Mouse (Mus musculus) midbrain, embryonic 13.5 days (tissue): ENCODE measurements around the gene Lrrk1. TPM values are rescaled to one million over a fixed set of nuclear protein-coding genes. Genes with fewer than 3 reads are reported as not detected.

Source experiments
- ATAC-seq: fragments of 200-750 bp; cut with Nextera tagmentation; 2 replicates; pipeline ENCODE4 v1.8.0; 2017; ENCODE audit warnings: mild to moderate bottlenecking, moderate TSS enrichment, moderate library complexity
- H3K27ac ChIP-seq: fragments of 300-500 bp; sonication (generic); 2 replicates; pipeline ENCODE4 v1.5.1; 2015; ENCODE audit warnings: inconsistent platforms, mild to moderate bottlenecking, moderate library complexity
- H3K27me3 ChIP-seq: fragments of 300-500 bp; sonication (generic); 2 replicates; pipeline ENCODE4 v1.6.1; 2015; ENCODE audit warnings: mild to moderate bottlenecking, inconsistent platforms
- H3K36me3 ChIP-seq: fragments of 300-500 bp; sonication (generic); 2 replicates; pipeline ENCODE4 v1.6.1; 2015; ENCODE audit warnings: mild to moderate bottlenecking, inconsistent platforms
- H3K4me1 ChIP-seq: fragments of 300-500 bp; sonication (generic); replicated peaks from 2 replicates; pipeline ENCODE4 v1.6.1; 2015; ENCODE audit warnings: inconsistent platforms
- H3K4me2 ChIP-seq: fragments of 300-500 bp; sonication (generic); replicated peaks from 2 replicates; pipeline ENCODE4 v1.6.1; 2015; ENCODE audit warnings: moderate library complexity, mild to moderate bottlenecking, inconsistent platforms
- H3K4me3 ChIP-seq: fragments of 300-500 bp; sonication (generic); replicated peaks from 2 replicates; pipeline ENCODE4 v1.5.1; 2015; ENCODE audit warnings: mild to moderate bottlenecking, inconsistent platforms
- H3K9ac ChIP-seq: fragments of 300-500 bp; sonication (generic); replicated peaks from 2 replicates; pipeline ENCODE4 v1.6.1; 2015; ENCODE audit warnings: mild to moderate bottlenecking, inconsistent platforms
- H3K9me3 ChIP-seq: fragments of 300-500 bp; sonication (generic); 2 replicates; pipeline ENCODE4 v1.6.1; 2016; ENCODE audit warnings: mild to moderate bottlenecking, inconsistent platforms
- WGBS: fragments of 180-500 bp; shearing (Covaris S2); methylation state at CpG from one replicate; pipeline ENCODE4 v1.1.7; 2015; 5-methylcytosine and 5-hydroxymethylcytosine counted together
- polyA plus RNA-seq: library from polyadenylated mRNA; unstranded; fragments of >200 nt; fragmentation: Nextera tagmentation; extraction: Ambion mirVana; gene quantifications from 2 replicates; pipeline ENCODE4 v1.2.1, GENCODE M21; 2015

Lrrk1 gene
- polyA plus RNA-seq, 1 experiment from 2014 or later: 2.9 TPM

GRCm38 (mm10) chr7:66238157-66238556 is 150.0 kb downstream of the Lrrk1 start:
- Histone ChIP-seq H3K4me2 (no peak overlapping the region), H3K4me1 (0 out of 2 replicates have a peak, but pooled peaks cover 2% of the 10 kb centered on the region), H3K36me3 (no peaks in the 10 kb centered on the region), H3K27me3 (no peaks in the 10 kb centered on the region), H3K9ac (no peak overlapping the region), H3K4me3 (no peak overlapping the region), H3K27ac (no peak overlapping the region), H3K9me3 (peaks cover 2% of the 10 kb centered on the region; the same call in 1 of the 2 replicates)
- ATAC-seq: no peak
- WGBS: 97% methylated on average over 3 of the region's 3 CpGs

DNA sequence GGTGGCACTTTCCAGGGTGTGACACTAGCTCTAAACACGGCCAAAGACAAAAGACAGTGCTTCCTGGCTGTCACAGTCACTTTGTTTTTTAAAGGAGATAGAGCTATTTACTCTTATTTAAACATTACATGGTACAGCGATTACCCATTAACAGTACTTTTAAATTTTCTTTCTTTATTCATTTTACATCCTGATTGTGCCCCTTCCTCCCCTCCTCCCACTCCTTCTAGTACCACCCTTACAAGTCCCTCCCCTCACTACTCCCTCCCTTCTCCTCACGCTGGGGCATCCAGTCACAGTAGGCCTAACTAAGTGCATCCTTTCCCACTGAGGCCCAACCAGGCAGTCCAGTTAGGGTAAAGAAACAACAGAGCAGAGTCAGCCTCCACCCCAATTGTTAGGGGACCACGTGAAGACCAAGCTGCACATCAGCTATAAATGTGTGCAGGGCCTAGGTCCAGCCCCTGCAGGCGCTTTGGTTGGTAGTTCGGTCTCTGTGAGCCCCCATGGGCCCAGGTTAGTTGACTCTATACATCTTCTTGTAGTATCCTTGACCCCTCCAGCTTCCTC is 154.1 kb downstream of the Lrrk1 start:
- no peak for ATAC-seq

GRCm38 (mm10) chr7:66233141-66233946 is 154.8 kb downstream of the Lrrk1 start:
- H3K4me3 ChIP-seq: no peak overlapping the region
- H3K4me1 ChIP-seq: peaks cover 31% of the 10 kb centered on the region
- WGBS: 84% methylated on average over 4 of the region's 4 CpGs

More for the DNA sequence above, 154.1 kb downstream of the Lrrk1 start:
- H3K36me3 ChIP-seq: no peaks in the 10 kb centered on the region
- H3K27me3 ChIP-seq: no peaks in the 10 kb centered on the region
- H3K27ac ChIP-seq: no peak overlapping the region
- no peak overlapping the region for H3K9ac ChIP-seq
- WGBS: 69% methylated on average over 6 of the region's 6 CpGs
- H3K4me1 ChIP-seq: peaks cover 31% of the 10 kb centered on the region
- no peak overlapping the region for H3K4me3 ChIP-seq
- H3K4me2 ChIP-seq: no peak overlapping the region
- peaks cover 2% of the 10 kb centered on the region; the same call in 1 of the 2 replicates for H3K9me3 ChIP-seq

DNA sequence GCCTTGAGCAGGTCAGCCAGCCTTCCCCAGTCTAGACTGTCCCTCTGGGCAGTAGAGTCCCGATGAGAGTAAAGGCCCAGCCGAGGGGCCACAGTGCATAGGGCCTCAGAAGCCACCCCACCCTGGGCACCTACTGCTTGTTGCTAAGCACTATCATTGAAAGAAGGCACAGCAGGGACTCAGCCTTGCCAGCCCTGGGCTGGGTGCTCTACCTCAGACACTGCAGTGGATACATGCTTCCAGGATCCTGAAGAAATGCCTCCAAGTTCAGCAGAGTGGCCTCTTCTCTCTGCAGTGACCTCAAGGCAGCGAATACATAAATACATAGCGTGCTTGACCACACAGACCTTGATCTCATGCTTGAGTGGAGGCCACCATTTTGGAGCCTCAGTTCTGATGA is 156.3 kb downstream of the Lrrk1 start:
- 83% methylated on average over 4 of the region's 4 CpGs for WGBS
- H3K9ac ChIP-seq: no peak overlapping the region
- H3K27me3 ChIP-seq: no peaks in the 10 kb centered on the region; the same call in 1 of the 2 replicates
- ATAC-seq: peak; percentile 28; the same call in 1 of the 2 replicates
- H3K36me3 ChIP-seq: no peaks in the 10 kb centered on the region
- H3K9me3 ChIP-seq: no peaks in the 10 kb centered on the region
- no peak overlapping the region for H3K4me3 ChIP-seq
- H3K27ac ChIP-seq: peak overlapping the region; percentile 85; the same call in 1 of the 2 replicates
- peaks cover 31% of the 10 kb centered on the region for H3K4me1 ChIP-seq
- no peak overlapping the region for H3K4me2 ChIP-seq

More at GRCm38 (mm10) chr7:66233141-66233946, 154.8 kb downstream of the Lrrk1 start:
- Histone ChIP-seq H3K9ac (no peak overlapping the region), H3K27ac (no peak overlapping the region), H3K27me3 (no peaks in the 10 kb centered on the region; the same call in 1 of the 2 replicates), H3K4me2 (no peak overlapping the region), H3K36me3 (no peaks in the 10 kb centered on the region), H3K9me3 (peaks cover under 1% of the 10 kb centered on the region; the same call in 1 of the 2 replicates)
- ATAC-seq: no peak

- Histone ChIP-seq H3K4me3 (no peak overlapping the region), H3K9ac (peak overlapping the region; percentile 21; the same call in 1 of the 2 replicates), H3K9me3 (no peaks in the 10 kb centered on the region), H3K4me2 (no peak overlapping the region), H3K27me3 (no peaks in the 10 kb centered on the region; the same call in 1 of the 2 replicates), H3K27ac (peak overlapping the region; percentile 85), H3K4me1 (peaks cover 31% of the 10 kb centered on the region), H3K36me3 (no peaks in the 10 kb centered on the region)
- WGBS: 21% methylated on average over 17 of the region's 17 CpGs
- peak; percentile 77 for ATAC-seq
These were observed 157.3 kb downstream of the Lrrk1 start for GRCm38 (mm10) chr7:66230638-66231550.

- H3K27me3 ChIP-seq: no peaks in the 10 kb centered on the region; the same call in 1 of the 2 replicates
- no peaks in the 10 kb centered on the region for H3K36me3 ChIP-seq
- 40% methylated on average over 4 of the region's 4 CpGs for WGBS
- no peak overlapping the region for H3K4me3 ChIP-seq
- peak overlapping the region; percentile 85 for H3K27ac ChIP-seq
- H3K4me1 ChIP-seq: peaks cover 31% of the 10 kb centered on the region
- H3K9me3 ChIP-seq: no peaks in the 10 kb centered on the region
- no peak overlapping the region for H3K4me2 ChIP-seq
- H3K9ac ChIP-seq: no peak overlapping the region; the same call in 1 of the 2 replicates
- ATAC-seq: 0 out of 2 replicates have a peak, but pooled peaks have one; percentile 19
These were observed 157.9 kb downstream of the Lrrk1 start for GRCm38 (mm10) chr7:66230246-66230637.

DNA sequence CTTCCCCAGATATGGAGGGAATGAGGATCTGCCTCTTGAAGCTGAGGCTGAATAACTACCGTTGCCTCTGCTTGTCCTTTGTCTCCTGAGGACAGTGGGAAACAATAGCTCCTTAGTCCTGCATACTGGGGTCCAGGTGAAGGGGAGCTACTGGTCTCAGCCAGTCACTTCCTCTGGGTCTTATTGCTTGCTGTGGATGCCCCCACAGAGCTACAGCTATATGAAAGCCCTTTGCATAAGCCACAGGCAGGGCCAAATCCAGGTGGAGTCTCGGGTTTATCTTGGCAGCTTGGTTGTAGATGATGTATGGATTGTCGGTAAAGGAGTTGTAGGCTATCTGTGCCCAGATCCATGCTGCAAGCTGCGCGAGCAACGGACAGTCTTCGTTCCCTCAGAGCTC is 158.7 kb downstream of the Lrrk1 start:
- no peak overlapping the region for H3K4me3 ChIP-seq
- 70% methylated on average over 7 of the region's 7 CpGs for WGBS
- H3K9me3 ChIP-seq: no peaks in the 10 kb centered on the region
- peak overlapping the region; percentile 85 for H3K27ac ChIP-seq
- no peaks in the 10 kb centered on the region for H3K36me3 ChIP-seq
- no peaks in the 10 kb centered on the region; the same call in 1 of the 2 replicates for H3K27me3 ChIP-seq
- no peak for ATAC-seq
- H3K4me2 ChIP-seq: no peak overlapping the region
- H3K9ac ChIP-seq: no peak overlapping the region
- peaks cover 31% of the 10 kb centered on the region for H3K4me1 ChIP-seq

- Histone ChIP-seq H3K27ac (no peak overlapping the region), H3K4me3 (no peak overlapping the region), H3K4me2 (no peak overlapping the region), H3K4me1 (peaks cover 31% of the 10 kb centered on the region), H3K9ac (no peak overlapping the region), H3K9me3 (0 out of 2 replicates have a peak, but pooled peaks cover 3% of the 10 kb centered on the region), H3K27me3 (no peaks in the 10 kb centered on the region; the same call in 1 of the 2 replicates), H3K36me3 (no peaks in the 10 kb centered on the region)
- no peak for ATAC-seq
- 87% methylated on average over 2 of the region's 2 CpGs for WGBS
These were observed 159.6 kb downstream of the Lrrk1 start for GRCm38 (mm10) chr7:66228610-66228920.

DNA sequence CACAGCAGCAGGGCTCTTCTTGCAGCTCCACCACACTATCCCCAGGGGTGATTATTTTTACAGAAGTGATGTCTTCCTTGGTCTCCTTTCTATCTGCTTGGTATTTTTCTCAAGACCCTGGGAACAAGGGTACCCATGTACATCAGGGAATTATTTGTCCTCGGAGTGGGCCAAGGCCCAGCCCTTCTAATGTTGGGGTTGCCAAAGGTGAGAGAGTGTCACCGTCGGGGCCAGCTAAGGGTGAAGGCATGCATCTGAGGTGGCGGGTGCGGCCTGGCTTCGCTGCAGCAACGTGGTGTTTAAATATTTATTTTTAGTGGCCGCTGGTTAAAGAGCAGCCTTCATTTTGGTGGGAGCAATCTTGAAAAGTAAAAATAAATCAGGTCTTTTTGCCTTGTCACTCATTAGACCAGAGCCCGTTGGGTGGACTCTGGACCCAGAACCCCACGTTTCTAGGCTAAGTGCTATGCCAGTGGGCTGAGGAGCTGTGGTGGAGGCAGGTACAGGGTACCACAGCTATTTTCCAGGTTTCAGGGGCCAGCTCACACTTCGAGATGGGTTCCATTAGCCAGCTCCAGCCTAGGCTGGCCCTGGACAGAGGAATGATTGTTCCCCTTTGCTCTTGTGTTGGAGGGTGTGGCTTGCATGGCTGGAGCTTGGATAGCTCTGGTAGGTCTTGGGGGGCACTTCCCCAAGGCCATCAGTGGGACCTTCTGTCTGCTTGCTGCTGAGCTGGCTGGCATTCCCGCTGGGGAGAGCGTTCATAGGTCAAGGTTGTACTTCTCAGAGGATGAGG is 160.1 kb downstream of the Lrrk1 start:
- Histone ChIP-seq H3K27ac (no peak overlapping the region), H3K9me3 (0 out of 2 replicates have a peak, but pooled peaks cover 4% of the 10 kb centered on the region), H3K4me1 (peaks cover 28% of the 10 kb centered on the region), H3K36me3 (no peaks in the 10 kb centered on the region), H3K27me3 (no peaks in the 10 kb centered on the region; the same call in 1 of the 2 replicates), H3K4me3 (no peak overlapping the region), H3K9ac (no peak overlapping the region), H3K4me2 (no peak overlapping the region)
- ATAC-seq: no peak
- WGBS: 88% methylated on average over 13 of the region's 13 CpGs

DNA sequence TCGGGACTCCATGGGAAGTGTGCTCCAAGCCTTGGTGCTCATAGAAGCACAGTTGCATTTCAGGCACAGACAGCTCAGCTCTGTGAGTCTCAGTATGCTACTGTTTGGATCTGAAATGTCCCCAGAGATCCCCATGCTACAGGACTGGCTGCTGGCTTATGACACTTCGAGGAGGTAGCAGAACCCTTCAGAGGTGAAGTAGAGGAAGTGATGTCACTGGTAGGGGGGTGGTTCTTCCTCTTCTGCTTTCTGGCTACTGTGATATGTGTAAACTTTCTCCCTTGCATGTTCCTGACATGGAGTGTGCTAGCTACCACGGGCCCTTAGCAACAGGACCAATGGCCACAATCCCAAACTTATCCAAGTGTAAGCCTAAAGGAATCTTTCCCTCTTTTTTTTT is 162.3 kb downstream of the Lrrk1 start:
- Histone ChIP-seq H3K4me2 (no peak overlapping the region), H3K9ac (no peak overlapping the region), H3K4me1 (peaks cover 21% of the 10 kb centered on the region), H3K27me3 (no peaks in the 10 kb centered on the region; the same call in 1 of the 2 replicates), H3K9me3 (0 out of 2 replicates have a peak, but pooled peaks cover 4% of the 10 kb centered on the region), H3K36me3 (no peaks in the 10 kb centered on the region), H3K27ac (no peak overlapping the region), H3K4me3 (no peak overlapping the region)
- no peak for ATAC-seq
- 90% methylated on average over 3 of the region's 3 CpGs for WGBS

- H3K4me2 ChIP-seq: no peak overlapping the region
- no peak for ATAC-seq
These were observed 163.6 kb downstream of the Lrrk1 start for GRCm38 (mm10) chr7:66224541-66224940.

More at GRCm38 (mm10) chr7:66224541-66224940, 163.6 kb downstream of the Lrrk1 start:
- Histone ChIP-seq H3K36me3 (no peaks in the 10 kb centered on the region), H3K9me3 (0 out of 2 replicates have a peak, but pooled peaks cover 4% of the 10 kb centered on the region), H3K4me1 (peaks cover 8% of the 10 kb centered on the region), H3K27me3 (no peaks in the 10 kb centered on the region; the same call in 1 of the 2 replicates), H3K9ac (no peak overlapping the region), H3K27ac (no peak overlapping the region), H3K4me3 (no peak overlapping the region)
- WGBS: 97% methylated on average over 6 of the region's 6 CpGs
